Mouse (Mus musculus) T-cell, adult 2 months (primary cell): Measurements from ENCODE around the gene 4930412O13Rik.

Experiments
- DNase-seq: peaks from one replicate; pipeline ENCODE4 v3.0.0; 2022; ENCODE audit warnings: low spot score

4930412O13Rik gene

GRCm38 (mm10) chr2:9897846-9898245 lies 16.8 kb downstream of the 4930412O13Rik start:
- no peak for DNase-seq

GRCm38 (mm10) chr2:9903854-9904560 lies 23.0 kb downstream of the 4930412O13Rik start:
- DNase-seq: no peak

DNA sequence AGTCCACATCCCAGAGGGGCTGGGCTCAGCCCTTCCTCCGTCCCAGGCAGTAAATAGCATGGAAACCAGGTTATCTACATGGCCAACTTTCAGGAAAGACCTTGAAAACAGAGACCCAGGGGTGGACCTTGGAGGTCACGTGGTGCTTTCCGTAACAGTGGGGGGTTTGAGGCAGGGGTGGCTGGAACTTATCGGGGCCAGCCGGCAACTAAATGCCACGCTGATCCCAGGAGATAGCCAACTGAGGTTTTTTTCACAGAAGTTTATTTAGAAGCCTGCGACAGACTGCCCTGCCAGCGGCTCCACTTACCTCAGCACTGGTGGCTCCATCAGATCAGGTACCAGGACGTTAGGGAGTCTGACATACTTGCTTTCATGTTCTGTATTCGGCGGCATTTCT lies 24.9 kb downstream of the 4930412O13Rik start:
- DNase-seq: no peak

GRCm38 (mm10) chr2:9917602-9918001 lies 36.5 kb downstream of the 4930412O13Rik start:
- DNase-seq: no peak

GRCm38 (mm10) chr2:9918691-9919471 lies 37.8 kb downstream of the 4930412O13Rik start:
- no peak for DNase-seq

DNA sequence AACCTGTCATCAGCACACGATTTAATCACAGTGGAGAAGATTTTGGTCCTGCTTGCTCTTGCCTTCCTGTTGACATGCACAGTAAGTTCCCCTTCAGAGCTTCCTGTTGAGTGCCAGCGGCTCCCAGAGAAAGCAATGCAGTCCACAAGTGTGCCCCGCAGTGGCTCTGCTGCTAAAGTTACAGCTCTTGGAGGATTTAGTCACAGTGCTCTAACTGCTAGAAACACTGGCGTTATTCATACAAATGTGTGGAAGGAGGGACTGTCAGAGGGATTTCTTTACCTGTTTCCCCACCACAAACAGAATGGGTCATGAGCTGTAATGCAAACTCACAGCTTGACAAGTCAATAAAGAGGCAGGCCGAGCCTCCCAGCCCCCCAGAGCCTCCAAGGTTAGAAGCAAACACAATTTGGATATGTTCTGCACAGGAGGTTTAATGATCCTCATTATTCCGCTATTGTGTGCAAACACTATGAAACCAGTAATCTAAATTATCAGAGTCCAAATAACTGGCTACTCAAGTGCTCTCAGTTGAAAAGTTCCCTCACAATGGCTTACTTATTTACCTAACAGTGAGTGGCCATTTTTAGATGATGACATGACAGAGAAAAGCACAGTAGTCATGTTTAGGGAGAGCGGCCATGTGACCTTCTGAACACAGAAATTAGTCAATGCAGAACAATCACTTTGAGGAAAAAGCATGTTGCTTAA lies 45.3 kb downstream of the 4930412O13Rik start:
- DNase-seq: no peak

GRCm38 (mm10) chr2:9926905-9927283 lies 45.8 kb downstream of the 4930412O13Rik start:
- no peak for DNase-seq
